Mouse (Mus musculus) embryonic fibroblast, embryonic 13.5 days (primary cell): ENCODE measurements around the gene Cabp4.

ENCODE experiments used
- CTCF ChIP-seq: IDR thresholded peaks from 2 replicates; pipeline ENCODE4 v1.5.1; 2011; ENCODE audit warnings: mild to moderate bottlenecking, control low read depth, low read length, moderate library complexity, borderline replicate concordance; ENCODE audit not compliant: insufficient read depth
- POLR2A ChIP-seq: IDR thresholded peaks from 2 replicates; pipeline ENCODE4 v1.6.1; 2011; ENCODE audit warnings: low read depth, mild to moderate bottlenecking, control low read depth, low read length, moderate library complexity

DNA sequence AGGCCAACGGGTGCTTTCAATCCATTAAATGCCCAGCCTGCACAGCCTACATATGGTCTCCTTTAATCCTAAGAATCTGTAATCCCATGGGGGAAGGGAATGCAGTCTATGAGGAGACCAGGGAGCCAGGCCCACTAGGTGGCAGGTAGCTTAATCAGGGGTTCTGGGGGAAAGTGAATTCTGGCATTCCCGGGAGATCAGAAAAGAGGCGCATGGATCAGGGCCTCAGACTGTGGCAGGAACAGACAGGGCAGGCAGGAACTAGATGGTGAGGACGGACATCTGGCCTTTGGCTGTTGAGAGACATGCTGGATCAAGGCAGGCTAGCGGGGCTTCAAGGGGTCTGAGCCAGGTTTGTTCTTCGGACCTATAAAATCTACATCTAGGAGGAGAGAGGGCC is 42.4 kb downstream of the Cabp4 start:
- TF ChIP-seq POLR2A: no peak
- TF ChIP-seq CTCF: no peak
